Comparison of ENCODE assay signal across 17 mouse cellular contexts in the genomic region with DNA sequence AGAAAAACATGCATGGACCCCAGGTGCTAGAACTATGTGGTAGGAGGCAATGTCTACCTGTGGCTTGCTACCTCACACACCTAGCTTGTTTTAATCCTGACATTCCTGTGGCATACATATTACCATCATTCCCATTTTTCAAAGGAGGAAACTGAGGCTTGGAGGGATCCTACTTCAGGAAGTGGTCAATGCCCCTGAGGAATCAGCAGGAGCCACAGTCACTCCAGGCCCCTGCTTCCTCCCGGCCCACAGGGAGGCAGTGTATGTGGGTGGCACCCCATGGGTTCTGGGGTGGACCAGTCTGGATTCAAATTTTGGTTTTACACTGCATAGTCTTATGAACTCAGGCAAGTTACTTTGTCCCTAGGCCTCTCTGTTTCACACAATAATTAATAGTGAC. TPM values are rescaled to one million over a fixed set of nuclear protein-coding genes. Genes with fewer than 3 reads are reported as not detected.
DNase-seq lines count a peak whose midpoint lies in the region; ATAC-seq and TF ChIP-seq lines count a peak whose summit lies in the region.
"Had no signal": no experiment of that assay in that cellular context is flagged by ENCODE, and none has a peak within 500 bp of the region (broad histone marks: within the 10 kb centered on the region; RNA-seq: fewer than 3 reads in every experiment).

No protein-coding gene starts in this region.

- no peak for TF ChIP-seq CTCF in gastrocnemius, adult 2 months (IDR thresholded peaks at IDR 0.05)
- no peak for TF ChIP-seq CTCF in hindbrain, postnatal 0 days (IDR thresholded peaks at IDR 0.05; ENCODE audit: low read depth)
- no peak for TF ChIP-seq CTCF in CH12.LX (conservative IDR thresholded peaks at IDR 0.05 in 1 of 2, IDR thresholded peaks at IDR 0.05 in 1 of 2; ENCODE audit: low read depth in 2 of 2, low read length in 2 of 2)

- TF ChIP-seq POLR2A in CH12.LX (IDR thresholded peaks at IDR 0.05; ENCODE audit: low read depth, low read length) = no peak

- 100% methylated on average over 1 of the region's 1 CpGs for WGBS in hindbrain, postnatal 0 days
- WGBS in hindbrain, embryonic 13.5 days = 97% methylated on average over 1 of the region's 1 CpGs
- 62% methylated on average over 1 of the region's 1 CpGs for WGBS in liver, embryonic 13.5 days (ENCODE audit: insufficient replicate concordance)
- WGBS in liver, embryonic 12.5 days (ENCODE audit: insufficient replicate concordance) = 54% methylated on average over 1 of the region's 1 CpGs

- H3K9ac ChIP-seq in hindbrain, postnatal 0 days (replicated peaks; ENCODE audit: low read length) = no peak overlapping the region
- no peak overlapping the region for H3K9ac ChIP-seq in hindbrain, embryonic 13.5 days
- H3K9ac ChIP-seq in liver, embryonic 13.5 days = no peak overlapping the region
- no peak overlapping the region for H3K9ac ChIP-seq in liver, embryonic 12.5 days
- H3K9ac ChIP-seq in CH12.LX (ENCODE audit: insufficient read depth, low read depth) = no peak overlapping the region
- H3K9ac ChIP-seq: forebrain, embryonic 15.5 days; limb, embryonic 13.5 days; midbrain, embryonic 15.5 days had no signal

- no peaks in the 10 kb centered on the region for H3K9me3 ChIP-seq in hindbrain, postnatal 0 days (ENCODE audit: low read length)
- H3K9me3 ChIP-seq in hindbrain, embryonic 13.5 days = no peaks in the 10 kb centered on the region
- peaks cover 17% of the 10 kb centered on the region for H3K9me3 ChIP-seq in liver, embryonic 13.5 days (replicated peaks)
- peaks cover 17% of the 10 kb centered on the region for H3K9me3 ChIP-seq in liver, embryonic 12.5 days (replicated peaks)
- H3K9me3 ChIP-seq in CH12.LX (replicated peaks; ENCODE audit: low read length) = peaks cover 21% of the 10 kb centered on the region
- H3K9me3 ChIP-seq: forebrain, embryonic 15.5 days; midbrain, embryonic 15.5 days had no signal

- dilution Hi-C loops in CH12.LX (cut with MboI; ENCODE audit: extremely low pct_ligation_motif_present, extremely low pct_unique_long_range_greater_than_20kb, low sequenced_read_pairs) = no loop called here

- no peaks in the 10 kb centered on the region for H3K36me3 ChIP-seq in hindbrain, postnatal 0 days (ENCODE audit: insufficient read depth, low read length)
- H3K36me3 ChIP-seq in hindbrain, embryonic 13.5 days = no peaks in the 10 kb centered on the region
- H3K36me3 ChIP-seq in liver, embryonic 13.5 days = peaks cover 22% of the 10 kb centered on the region
- peaks cover 26% of the 10 kb centered on the region for H3K36me3 ChIP-seq in liver, embryonic 12.5 days
- H3K36me3 ChIP-seq in CH12.LX (replicated peaks in 1 of 2; ENCODE audit: control insufficient read depth in 1 of 2, insufficient read depth in 1 of 2, low read length in 1 of 2) = peaks cover 12 to 58% of the 10 kb centered on the region in 2 experiments
- H3K36me3 ChIP-seq: embryonic facial prominence, embryonic 10.5 days; forebrain, embryonic 15.5 days; hindbrain, embryonic 10.5 days; limb, embryonic 13.5 days; midbrain, embryonic 15.5 days had no signal

- ATAC-seq in hindbrain, postnatal 0 days = no peak
- no peak for ATAC-seq in hindbrain, embryonic 13.5 days (ENCODE audit: low FRiP score)
- no peak for ATAC-seq in liver, embryonic 13.5 days (ENCODE audit: low read depth)
- no peak for ATAC-seq in liver, embryonic 12.5 days
- ATAC-seq: forebrain, embryonic 15.5 days; midbrain, embryonic 15.5 days had no signal

- no peak overlapping the region for H3K4me2 ChIP-seq in hindbrain, postnatal 0 days (ENCODE audit: low read depth, low read length)
- no peak overlapping the region for H3K4me2 ChIP-seq in hindbrain, embryonic 13.5 days
- no peak overlapping the region for H3K4me2 ChIP-seq in liver, embryonic 13.5 days
- H3K4me2 ChIP-seq in liver, embryonic 12.5 days = no peak overlapping the region
- H3K4me2 ChIP-seq in CH12.LX (ENCODE audit: insufficient read depth, low read depth, poor library complexity, severe bottlenecking) = no peak overlapping the region
- H3K4me2 ChIP-seq: forebrain, embryonic 15.5 days; limb, embryonic 13.5 days; midbrain, embryonic 15.5 days had no signal

- no peak for TF ChIP-seq EP300 in CH12.LX (IDR thresholded peaks at IDR 0.05; ENCODE audit: low read length)

- no peak overlapping the region for H3K4me3 ChIP-seq in gastrocnemius, adult 2 months
- H3K4me3 ChIP-seq in hindbrain, postnatal 0 days (ENCODE audit: low read length) = no peak overlapping the region
- no peak overlapping the region for H3K4me3 ChIP-seq in hindbrain, embryonic 13.5 days
- no peak overlapping the region for H3K4me3 ChIP-seq in liver, embryonic 13.5 days (replicated peaks)
- H3K4me3 ChIP-seq in liver, embryonic 12.5 days = no peak overlapping the region
- no peak overlapping the region for H3K4me3 ChIP-seq in CH12.LX (replicated peaks in 1 of 3; ENCODE audit: low read depth in 2 of 3, low read length in 2 of 3, poor library complexity in 1 of 3)
- H3K4me3 ChIP-seq: embryonic facial prominence, embryonic 10.5 days; erythroblast, embryonic 14.5 days; forebrain, embryonic 15.5 days; hindbrain, embryonic 10.5 days; limb, embryonic 13.5 days; midbrain, embryonic 15.5 days had no signal

- no peaks in the 10 kb centered on the region for H3K4me1 ChIP-seq in hindbrain, postnatal 0 days (ENCODE audit: insufficient read depth, low read length)
- no peaks in the 10 kb centered on the region for H3K4me1 ChIP-seq in hindbrain, embryonic 13.5 days (replicated peaks)
- H3K4me1 ChIP-seq in liver, embryonic 13.5 days (replicated peaks) = peaks cover 41% of the 10 kb centered on the region
- peaks cover 44% of the 10 kb centered on the region for H3K4me1 ChIP-seq in liver, embryonic 12.5 days
- peaks cover 21 to 65% of the 10 kb centered on the region in 2 experiments for H3K4me1 ChIP-seq in CH12.LX (ENCODE audit: control insufficient read depth in 1 of 2, insufficient read depth in 2 of 2)
- H3K4me1 ChIP-seq: midbrain, embryonic 15.5 days had no signal

- H3K27me3 ChIP-seq in hindbrain, postnatal 0 days (ENCODE audit: insufficient read depth, low read length) = no peaks in the 10 kb centered on the region
- H3K27me3 ChIP-seq in hindbrain, embryonic 13.5 days = no peaks in the 10 kb centered on the region
- H3K27me3 ChIP-seq in liver, embryonic 13.5 days = no peaks in the 10 kb centered on the region
- no peaks in the 10 kb centered on the region for H3K27me3 ChIP-seq in liver, embryonic 12.5 days (replicated peaks)
- H3K27me3 ChIP-seq in CH12.LX (replicated peaks) = no peaks in the 10 kb centered on the region
- H3K27me3 ChIP-seq: forebrain, embryonic 15.5 days; limb, embryonic 13.5 days; midbrain, embryonic 15.5 days had no signal

- DNase-seq in gastrocnemius, adult 2 months = no peak
- DNase-seq in gastrocnemius, postnatal 4 days (ENCODE audit: low spot score in 2 of 2) = no peak
- DNase-seq in hindbrain, postnatal 0 days (ENCODE audit: low spot score) = no peak
- no peak for DNase-seq in liver, embryonic 13.5 days
- no peak for DNase-seq in CH12.LX (ENCODE audit: extremely low read depth)
- DNase-seq in right cerebral cortex, postnatal 4 days = no peak
- DNase-seq: cerebellum, postnatal 14 days; gastrocnemius, postnatal 10 days; right cerebral cortex, adult 18-20 months had no signal

- intact Hi-C loops in gastrocnemius, adult 2 months (cut with DNase I) = no loop called here

- no peak for TF ChIP-seq RAD21 in CH12.LX (IDR thresholded peaks at IDR 0.05; ENCODE audit: low read depth, low read length)

- peak overlapping the region; percentile 74 for H3K27ac ChIP-seq in gastrocnemius, adult 2 months
- H3K27ac ChIP-seq in hindbrain, postnatal 0 days = 0 out of 2 replicates have a peak overlapping the region, but pooled peaks have one; percentile 20
- no peak overlapping the region for H3K27ac ChIP-seq in hindbrain, embryonic 13.5 days
- H3K27ac ChIP-seq in liver, embryonic 13.5 days = peak overlapping the region; percentile 53; the same call in 1 of the 2 replicates
- H3K27ac ChIP-seq in liver, embryonic 12.5 days = no peak overlapping the region
- peak overlapping the region; percentile 10 for H3K27ac ChIP-seq in CH12.LX (ENCODE audit: insufficient read depth, low read depth)
- H3K27ac ChIP-seq: embryonic facial prominence, embryonic 10.5 days; forebrain, embryonic 15.5 days; hindbrain, embryonic 10.5 days; limb, embryonic 13.5 days; midbrain, embryonic 15.5 days had no signal

- H3K79me2 ChIP-seq in CH12.LX (replicated peaks; ENCODE audit: control insufficient read depth, extremely low read depth, insufficient read depth, poor library complexity, severe bottlenecking) = no peaks in the 10 kb centered on the region

- in situ Hi-C loops in CH12.LX (cut with MboI; ENCODE audit: low pct_ligation_motif_present, low pct_unique_long_range_greater_than_20kb, low sequenced_read_pairs) = no loop called here

TF ChIP-seq in CH12.LX, 34 proteins besides CTCF, POLR2A, EP300 and RAD21 (continues in another document):
- TF ChIP-seq JUN (IDR thresholded peaks at IDR 0.05; ENCODE audit: insufficient read depth, low read depth, low read length) = no peak
- TF ChIP-seq ZNF384 (IDR thresholded peaks at IDR 0.05; ENCODE audit: low read depth, low read length) = no peak
- TF ChIP-seq MAZ (IDR thresholded peaks at IDR 0.05; ENCODE audit: low read depth, low read length) = no peak
- TF ChIP-seq HCFC1 (IDR thresholded peaks at IDR 0.05; ENCODE audit: low read depth, low read length) = no peak

RNA-seq across cellular contexts. Expression of a gene that starts 13.2 kb away (rescaled TPM):
- 1 to 10 TPM; 2.7 to 2.8 TPM for total RNA-seq in gastrocnemius, adult 2 months (2021)
- 10 to 100 TPM; 26.2 to 28.6 TPM for total RNA-seq in gastrocnemius, postnatal 4 days (2021)
- 0.58 and 7.3 TPM in 2 replicates for total RNA-seq in hindbrain, postnatal 0 days (2014; rRNA removed)
- 1.4 and 2.0 TPM in 2 replicates for polyA plus RNA-seq in hindbrain, postnatal 0 days (2015; fragmentation: Nextera tagmentation; extraction: Ambion mirVana)
- 2.3 and 2.6 TPM in 2 replicates for polyA plus RNA-seq in hindbrain, embryonic 13.5 days (2015; fragmentation: Nextera tagmentation; extraction: Ambion mirVana)
- 8.1 and 9.0 TPM in 2 replicates for polyA plus RNA-seq in liver, embryonic 13.5 days (2015; fragmentation: Nextera tagmentation; extraction: Ambion mirVana)
- polyA plus RNA-seq in liver, embryonic 12.5 days (2016; fragmentation: Nextera tagmentation; extraction: Ambion mirVana) = 9.9 and 11.2 TPM in 2 replicates
- total RNA-seq in CH12.LX (2012; rRNA removed) (30.5 and 38.7 TPM in 2 replicates), CH12.LX (2014; rRNA removed) (16.9 and 21.3 TPM in 2 replicates)
- 32.3 and 42.8 TPM in 2 replicates for polyA plus RNA-seq in CH12.LX (2012; ENCODE audit: insufficient read length, low read depth)

RNA-seq across cellular contexts. Expression of a gene that starts 58.7 kb away (rescaled TPM):
- total RNA-seq in gastrocnemius, adult 2 months (2021) = 10 to 100 TPM; 27.1 to 29.8 TPM
- 10 to 100 TPM; 38.8 to 40.7 TPM for total RNA-seq in gastrocnemius, postnatal 4 days (2021)
- total RNA-seq in hindbrain, postnatal 0 days (2014; rRNA removed) = 24.2 and 31.2 TPM in 2 replicates
- 50.0 and 51.3 TPM in 2 replicates for polyA plus RNA-seq in hindbrain, postnatal 0 days (2015; fragmentation: Nextera tagmentation; extraction: Ambion mirVana)
- polyA plus RNA-seq in hindbrain, embryonic 13.5 days (2015; fragmentation: Nextera tagmentation; extraction: Ambion mirVana) = 29.5 and 32.9 TPM in 2 replicates
- polyA plus RNA-seq in liver, embryonic 13.5 days (2015; fragmentation: Nextera tagmentation; extraction: Ambion mirVana) = 9.0 and 9.5 TPM in 2 replicates
- 10.8 and 11.8 TPM in 2 replicates for polyA plus RNA-seq in liver, embryonic 12.5 days (2016; fragmentation: Nextera tagmentation; extraction: Ambion mirVana)
- total RNA-seq in CH12.LX (2012; rRNA removed) (2.5 and 3.1 TPM in 2 replicates), CH12.LX (2014; rRNA removed) (1.5 and 1.6 TPM in 2 replicates)
- 3.9 and 4.4 TPM in 2 replicates for polyA plus RNA-seq in CH12.LX (2012; ENCODE audit: insufficient read length, low read depth)

Comparison
In these comparisons a context has a peak if more than half of its experiments do, and no peak if none do; other contexts are left out.
1. H3K27ac ChIP-seq: peak in gastrocnemius, adult 2 months (single experiment), hindbrain, postnatal 0 days (single experiment), liver, embryonic 13.5 days (single experiment) and CH12.LX (single experiment); none in hindbrain, embryonic 13.5 days (single experiment) and liver, embryonic 12.5 days (single experiment).